27 mouse cellular contexts compared by ENCODE assay signal in genomic region chr7:47016602-47017001, GRCm38 (mm10). TPM values are rescaled to one million over a fixed set of nuclear protein-coding genes. Genes with fewer than 3 reads are reported as not detected.
"Had no signal": no experiment of that assay in that cellular context is flagged by ENCODE, and none has a peak within 500 bp of the region (broad histone marks: within the 10 kb centered on the region; RNA-seq: fewer than 3 reads in every experiment).

No protein-coding gene starts in this region.

- H3K9ac ChIP-seq: lung, embryonic 15.5 days; midbrain, embryonic 12.5 days; neural tube, embryonic 13.5 days; neural tube, embryonic 15.5 days had no signal

- H3K4me3 ChIP-seq: lung, embryonic 15.5 days; megakaryocyte, embryonic 14.5 days; midbrain, embryonic 12.5 days; myocyte; neural tube, embryonic 13.5 days; neural tube, embryonic 15.5 days had no signal

- H3K27ac ChIP-seq: lung, embryonic 15.5 days; macrophage; midbrain, embryonic 12.5 days; neural tube, embryonic 13.5 days; neural tube, embryonic 15.5 days had no signal

- H3K36me3 ChIP-seq: lung, embryonic 15.5 days; midbrain, embryonic 12.5 days; neural tube, embryonic 13.5 days; neural tube, embryonic 15.5 days had no signal

- H3K27me3 ChIP-seq: lung, embryonic 15.5 days; neural tube, embryonic 15.5 days had no signal

- DNase-seq: lung, adult 2 months; lung, postnatal 14 days; lung, postnatal 36 days; midbrain, embryonic 14.5 days; retina, postnatal 1 day; right cerebral cortex, adult 18-20 months; right cerebral cortex, postnatal 25 days; right cerebral cortex, postnatal 4 days; spleen, adult 18-20 months; thymus, adult 18-20 months; thymus, postnatal 14 days; thymus, postnatal 36 days had no signal

- H3K9me3 ChIP-seq: lung, embryonic 15.5 days; megakaryocyte, embryonic 14.5 days; midbrain, embryonic 12.5 days; neural tube, embryonic 13.5 days; neural tube, embryonic 15.5 days had no signal

RNA-seq across cellular contexts. Expression of gene Gm9999, which starts 33.2 kb away (rescaled TPM):
- total RNA-seq: megakaryocyte progenitor cell, adult 5-6 weeks had no signal
- polyA plus RNA-seq: lung, adult 2 months; lung, embryonic 15.5 days; lung, postnatal 0 days; macrophage; midbrain, embryonic 12.5 days; midbrain, embryonic 14.5 days; midbrain, embryonic 16.5 days; myocyte; neural tube, embryonic 11.5 days; neural tube, embryonic 13.5 days; neural tube, embryonic 15.5 days; small intestine, adult 2 months; stomach, embryonic 14.5 days; stomach, embryonic 16.5 days; thymus, postnatal 0 days had no signal
